Mouse (Mus musculus) urinary bladder, postnatal 36 days (tissue): ENCODE results near the gene Pnrc2.

ENCODE experiments used
- DNase-seq, 2 experiments: peaks; one replicate each; pipeline ENCODE4 v3.0.0; 2022; ENCODE audit warnings: low spot score in 2 of 2, mixed read lengths in 1 of 2

The Pnrc2 gene

GRCm38 (mm10) chr4:135873526-135874202 lies at the start of gene Pnrc2:
Pnrc2 (minus strand) TSS chr4:135873850.
- peak; percentile 86 to 89 for DNase-seq

GRCm38 (mm10) chr4:135922190-135922589 lies 48.5 kb upstream of the Pnrc2 start:
- DNase-seq, result no peak

- DNase-seq, result no peak
Observed at GRCm38 (mm10) chr4:135921257-135922120, 47.8 kb upstream of the Pnrc2 start.

GRCm38 (mm10) chr4:135920304-135921241 lies 46.9 kb upstream of the Pnrc2 start, which contains the start of gene Fuca1:
Fuca1 (plus strand) TSS chr4:135920735.
- peak; percentile 95 to 96 for DNase-seq

- no peak for DNase-seq
Observed at GRCm38 (mm10) chr4:135919280-135919639, 45.6 kb upstream of the Pnrc2 start.

GRCm38 (mm10) chr4:135918635-135919279 lies 45.1 kb upstream of the Pnrc2 start:
- DNase-seq, result no peak

- no peak for DNase-seq
Observed at GRCm38 (mm10) chr4:135913433-135913832, 39.8 kb upstream of the Pnrc2 start.

GRCm38 (mm10) chr4:135912835-135913234 lies 39.2 kb upstream of the Pnrc2 start:
- DNase-seq, result no peak

- no peak for DNase-seq
Observed at GRCm38 (mm10) chr4:135912164-135912563, 38.5 kb upstream of the Pnrc2 start.

GRCm38 (mm10) chr4:135911531-135911930 lies 37.9 kb upstream of the Pnrc2 start:
- DNase-seq, result no peak

GRCm38 (mm10) chr4:135909326-135910066 lies 35.8 kb upstream of the Pnrc2 start:
- DNase-seq, result no peak

GRCm38 (mm10) chr4:135906633-135907032 lies 33.0 kb upstream of the Pnrc2 start:
- DNase-seq, result no peak

- DNase-seq, result no peak
Observed at GRCm38 (mm10) chr4:135904810-135905209, 31.2 kb upstream of the Pnrc2 start.

GRCm38 (mm10) chr4:135902606-135903242 lies 29.1 kb upstream of the Pnrc2 start:
- no peak for DNase-seq

- DNase-seq, result no peak
Observed at GRCm38 (mm10) chr4:135900008-135900407, 26.4 kb upstream of the Pnrc2 start.

GRCm38 (mm10) chr4:135899050-135899448 lies 25.4 kb upstream of the Pnrc2 start:
- DNase-seq, result no peak

- DNase-seq, result peak in 1 of 2 experiments; percentile 39
Observed at GRCm38 (mm10) chr4:135898380-135899049, 24.9 kb upstream of the Pnrc2 start.

GRCm38 (mm10) chr4:135896157-135896556 lies 22.5 kb upstream of the Pnrc2 start:
- no peak for DNase-seq

GRCm38 (mm10) chr4:135895071-135895571 lies 21.5 kb upstream of the Pnrc2 start, which contains the start of gene Cnr2:
Cnr2 (plus strand) TSS chr4:135895394.
- DNase-seq, result no peak
